Mouse (Mus musculus) limb, embryonic 13.5 days (tissue): Measurements from ENCODE around the gene Zfp605. TPM values are rescaled to one million over a fixed set of nuclear protein-coding genes. Genes with fewer than 3 reads are reported as not detected.
"Not testable (repeated sequence)": the region's sequence is repeated elsewhere in the genome, so short reads cannot be mapped to it uniquely, and the experiment has no call there.

Source experiments
- ATAC-seq: fragments of 200-750 bp; cut with Nextera tagmentation; 2 replicates; pipeline ENCODE4 v1.8.0; 2017; ENCODE audit warnings: low read depth, moderate number of reproducible peaks, moderate TSS enrichment; ENCODE audit not compliant: low FRiP score
- H3K27ac ChIP-seq: fragments of 300-500 bp; sonication (generic); 2 replicates; pipeline ENCODE4 v1.5.1; 2015; ENCODE audit warnings: inconsistent platforms, mild to moderate bottlenecking, moderate library complexity
- H3K27me3 ChIP-seq: fragments of 300-500 bp; sonication (generic); 2 replicates; pipeline ENCODE4 v1.6.1; 2015; ENCODE audit warnings: mild to moderate bottlenecking, inconsistent platforms
- H3K36me3 ChIP-seq: fragments of 300-500 bp; sonication (generic); 2 replicates; pipeline ENCODE4 v1.6.1; 2015; ENCODE audit warnings: inconsistent platforms, mild to moderate bottlenecking, moderate library complexity
- H3K4me1 ChIP-seq: fragments of 300-500 bp; sonication (generic); 2 replicates; pipeline ENCODE4 v1.6.1; 2015; ENCODE audit warnings: inconsistent platforms
- H3K4me2 ChIP-seq: fragments of 300-500 bp; sonication (generic); replicated peaks from 2 replicates; pipeline ENCODE4 v1.6.1; 2015; ENCODE audit warnings: inconsistent platforms, mild to moderate bottlenecking, moderate library complexity
- H3K4me3 ChIP-seq: fragments of 300-500 bp; sonication (generic); 2 replicates; pipeline ENCODE4 v1.5.1; 2015; ENCODE audit warnings: moderate library complexity, mild to moderate bottlenecking, inconsistent platforms
- H3K9ac ChIP-seq: fragments of 300-500 bp; sonication (generic); 2 replicates; pipeline ENCODE4 v1.6.1; 2015; ENCODE audit warnings: mild to moderate bottlenecking, inconsistent platforms
- H3K9me3 ChIP-seq: fragments of 300-500 bp; sonication (generic); 2 replicates; pipeline ENCODE4 v1.6.1; 2016; ENCODE audit warnings: inconsistent platforms
- WGBS: fragments of 180-500 bp; shearing (Covaris S2); methylation state at CpG from one replicate; pipeline ENCODE4 v1.1.7; 2015; 5-methylcytosine and 5-hydroxymethylcytosine counted together
- polyA plus RNA-seq: library from polyadenylated mRNA; unstranded; fragments of >200 nt; fragmentation: Nextera tagmentation; extraction: Ambion mirVana; gene quantifications from 2 replicates; pipeline ENCODE4 v1.2.1, GENCODE M21; 2015

The Zfp605 gene
- 5.3 and 5.7 TPM in 2 replicates for polyA plus RNA-seq

DNA sequence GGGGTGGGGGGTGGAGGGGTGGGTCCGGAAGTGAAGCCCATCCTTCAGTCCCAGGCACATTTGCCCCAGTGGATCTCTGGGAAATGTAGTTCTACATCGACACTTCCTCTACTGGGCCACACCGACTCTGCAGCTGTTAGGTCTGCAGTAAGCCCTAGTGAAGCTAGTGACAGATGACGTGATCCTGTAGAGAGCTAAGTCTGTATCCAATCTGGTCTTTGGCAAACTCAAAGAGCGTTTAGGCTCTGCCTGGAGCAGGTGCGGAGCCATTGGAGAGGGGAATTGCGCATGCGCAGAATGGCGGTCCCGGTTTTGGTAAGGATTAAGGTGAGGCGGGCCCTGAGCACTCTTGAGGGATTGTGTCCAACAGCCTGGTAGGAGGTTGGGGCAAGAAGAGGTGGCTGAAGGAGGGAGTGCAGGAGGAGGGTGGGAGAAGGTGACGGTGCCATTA lies at the start of gene Zfp605:
Gene Zfp605 (plus strand): TSS at position 102 of the 451 bp plus-strand sequence.
- H3K27me3 ChIP-seq, result no peaks in the 10 kb centered on the region
- H3K9ac ChIP-seq, result peak within 1 kb of the TSS; percentile 60
- peaks cover 16% of the 10 kb centered on the region for H3K4me1 ChIP-seq
- H3K36me3 ChIP-seq, result peaks cover 30% of the 10 kb centered on the region
- peak within 1 kb of the TSS; percentile 50 for H3K4me3 ChIP-seq
- WGBS, result under 1% methylated on average over 12 of the region's 12 CpGs
- H3K27ac ChIP-seq, result peak within 1 kb of the TSS; percentile 70
- 0 out of 2 replicates have a peak, but pooled peaks cover 5% of the 10 kb centered on the region for H3K9me3 ChIP-seq
- H3K4me2 ChIP-seq, result peak within 1 kb of the TSS; percentile 65
- peak; percentile 54 for ATAC-seq

DNA sequence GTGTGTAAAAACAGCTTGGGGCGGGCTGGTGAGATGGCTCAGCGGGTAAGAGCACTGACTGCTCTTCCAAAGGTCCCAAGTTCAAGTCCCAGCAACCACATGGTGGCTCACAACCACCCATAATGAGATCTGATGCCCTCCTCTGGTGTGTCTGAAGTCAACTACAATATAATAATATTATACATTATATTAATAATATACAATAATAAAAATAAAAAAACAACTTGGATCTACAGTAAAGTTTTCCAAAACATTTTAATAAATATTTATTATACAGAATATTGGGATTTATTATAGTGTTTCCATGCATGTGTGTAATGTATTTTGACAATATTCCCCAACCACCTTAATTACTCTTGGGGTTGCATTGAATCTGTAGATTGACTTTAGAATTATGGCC lies 37.5 kb upstream of the Zfp605 start, which contains the start of gene Gm17655:
Gene Gm17655 (minus strand): TSS at position 101 of the 400 bp plus-strand sequence.
- not testable (repeated sequence) for H3K4me2 ChIP-seq, H3K4me3 ChIP-seq, H3K36me3 ChIP-seq, H3K27ac ChIP-seq, H3K27me3 ChIP-seq, H3K4me1 ChIP-seq, ATAC-seq, H3K9ac ChIP-seq
- whole genome bisulfite sequencing, result 84% methylated on average over 2 of the region's 2 CpGs
- H3K9me3 ChIP-seq, result peaks cover 27% of the 10 kb centered on the region

- H3K9ac ChIP-seq, result no peak overlapping the region
- H3K9me3 ChIP-seq, result peaks cover 27% of the 10 kb centered on the region
- no peak overlapping the region for H3K27ac ChIP-seq
- WGBS, result 80% methylated on average over 4 of the region's 4 CpGs
- no peak overlapping the region for H3K4me3 ChIP-seq
- H3K36me3 ChIP-seq, result peaks cover 9% of the 10 kb centered on the region
- H3K27me3 ChIP-seq, result no peaks in the 10 kb centered on the region
- H3K4me1 ChIP-seq, result no peaks in the 10 kb centered on the region
- H3K4me2 ChIP-seq, result no peak overlapping the region
- ATAC-seq, result no peak
These were observed 26.9 kb upstream of the Zfp605 start for GRCm38 (mm10) chr5:110082961-110083360.

DNA sequence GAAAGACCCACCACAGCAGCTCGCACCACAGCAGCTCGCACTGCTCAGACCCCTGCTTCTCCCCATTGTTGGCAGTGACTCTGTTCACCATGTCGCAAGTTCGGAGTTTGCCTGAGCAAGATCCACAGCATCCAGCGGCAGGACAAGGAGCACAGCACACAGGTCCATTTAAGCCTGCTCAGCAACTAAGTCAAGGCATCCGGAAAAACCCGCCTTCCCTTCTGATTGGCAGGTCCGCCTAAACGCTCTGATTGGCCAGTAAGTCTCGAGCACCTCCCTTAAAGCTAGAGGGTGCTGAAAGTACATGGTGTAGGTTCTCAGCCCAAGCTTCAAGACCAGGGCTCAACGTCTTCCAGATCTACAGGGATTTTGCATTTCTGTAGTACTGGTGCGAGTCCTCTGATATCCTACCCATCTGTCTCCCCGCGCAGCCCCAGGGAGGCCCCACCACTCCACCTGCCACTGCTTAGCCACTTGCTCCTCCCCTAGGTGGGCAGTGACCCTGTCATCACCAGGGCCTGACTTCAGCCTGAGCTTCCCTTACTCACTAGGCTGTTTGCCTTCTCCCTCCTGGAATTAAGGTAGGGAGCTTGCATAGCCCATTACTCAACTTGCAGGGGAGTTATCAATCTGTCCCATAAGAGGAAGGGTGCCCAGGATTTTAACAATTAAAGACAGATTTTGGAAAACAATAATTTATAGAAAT lies 23.6 kb upstream of the Zfp605 start:
- Histone ChIP-seq H3K9me3 (peaks cover 8% of the 10 kb centered on the region; the same call in 1 of the 2 replicates), H3K27me3 (no peaks in the 10 kb centered on the region), H3K4me2 (no peak overlapping the region), H3K4me3 (no peak overlapping the region), H3K36me3 (no peaks in the 10 kb centered on the region), H3K9ac (no peak overlapping the region), H3K4me1 (no peaks in the 10 kb centered on the region), H3K27ac (no peak overlapping the region)
- no peak for ATAC-seq
- WGBS, result 29% methylated on average over 14 of the region's 14 CpGs

DNA sequence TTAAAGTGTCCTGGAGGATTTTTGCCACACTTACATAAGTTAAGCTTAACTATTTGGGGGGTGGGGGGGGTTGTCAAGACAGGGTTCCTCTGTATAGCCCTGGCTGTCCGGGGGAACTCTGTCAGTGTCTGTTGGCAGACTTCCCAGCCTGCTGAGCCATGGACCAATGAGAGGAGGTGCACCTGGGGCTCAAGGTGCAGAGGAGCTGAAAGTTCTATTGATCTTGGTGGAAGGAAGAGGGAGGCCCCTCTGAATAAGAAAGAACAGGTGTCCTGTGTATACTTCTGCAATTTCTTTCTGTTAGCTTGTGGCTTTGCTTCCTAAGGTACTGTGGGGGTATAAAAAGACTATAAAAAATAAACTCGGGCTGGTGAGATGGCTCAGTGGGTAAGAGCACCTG lies 18.3 kb upstream of the Zfp605 start:
- no peaks in the 10 kb centered on the region for H3K36me3 ChIP-seq
- H3K4me3 ChIP-seq, result no peak overlapping the region
- H3K4me2 ChIP-seq, result no peak overlapping the region
- WGBS, result 59% methylated on average over 2 of the region's 2 CpGs
- H3K9me3 ChIP-seq, result no peaks in the 10 kb centered on the region
- ATAC-seq, result no peak
- peaks cover 5% of the 10 kb centered on the region; the same call in 1 of the 2 replicates for H3K4me1 ChIP-seq
- H3K9ac ChIP-seq, result no peak overlapping the region
- no peaks in the 10 kb centered on the region for H3K27me3 ChIP-seq
- no peak overlapping the region for H3K27ac ChIP-seq

GRCm38 (mm10) chr5:110094030-110094846 lies 15.7 kb upstream of the Zfp605 start, which contains the start of gene Gm35315:
Gene Gm35315 (minus strand): TSS chr5:110094420.
- WGBS, result 2% methylated on average over 25 of the region's 25 CpGs
- Histone ChIP-seq H3K4me3 (peak within 1 kb of the TSS; percentile 50), H3K9ac (peak within 1 kb of the TSS; percentile 62), H3K27me3 (no peaks in the 10 kb centered on the region), H3K27ac (no peak within 1 kb of the TSS; the same call in 1 of the 2 replicates), H3K4me2 (peak within 1 kb of the TSS; percentile 74), H3K36me3 (no peaks in the 10 kb centered on the region), H3K9me3 (no peaks in the 10 kb centered on the region), H3K4me1 (peaks cover 5% of the 10 kb centered on the region; the same call in 1 of the 2 replicates)
- peak; percentile 96 for ATAC-seq

GRCm38 (mm10) chr5:110094847-110095213 lies 15.1 kb upstream of the Zfp605 start:
- Histone ChIP-seq H3K27me3 (no peaks in the 10 kb centered on the region), H3K4me2 (peak overlapping the region; percentile 74), H3K36me3 (no peaks in the 10 kb centered on the region), H3K9ac (peak overlapping the region; percentile 35), H3K27ac (no peak overlapping the region), H3K4me3 (peak overlapping the region; percentile 50), H3K4me1 (peaks cover 5% of the 10 kb centered on the region; the same call in 1 of the 2 replicates), H3K9me3 (no peaks in the 10 kb centered on the region)
- 14% methylated on average over 4 of the region's 4 CpGs for WGBS
- 0 out of 2 replicates have a peak, but pooled peaks have one; percentile 0 for ATAC-seq

DNA sequence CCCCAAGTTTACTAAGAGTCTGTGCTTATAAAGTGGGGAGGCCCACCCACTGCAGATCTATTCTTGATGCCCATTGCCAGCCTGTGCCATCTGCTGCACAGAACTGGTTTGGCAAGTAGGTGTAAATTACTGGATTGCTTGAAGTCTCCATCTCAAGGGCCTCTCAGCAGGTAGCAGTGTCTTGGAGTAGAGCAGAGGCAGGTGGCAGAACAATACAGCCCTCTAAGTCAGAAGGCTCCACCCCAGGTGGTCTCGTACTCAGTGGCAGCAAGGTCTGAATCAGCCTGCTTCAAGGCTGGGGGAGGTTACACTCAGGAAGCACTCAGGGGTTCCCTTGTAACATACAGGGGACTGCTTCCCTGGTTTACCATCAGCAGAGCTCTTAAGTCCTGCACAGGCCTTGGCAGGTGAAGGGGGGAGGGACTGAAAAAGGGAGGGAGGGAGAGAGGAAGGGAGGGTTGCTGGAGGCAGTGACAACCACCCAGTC lies 10.9 kb upstream of the Zfp605 start:
- ATAC-seq, result no peak
- H3K27ac ChIP-seq, result no peak overlapping the region
- H3K9ac ChIP-seq, result no peak overlapping the region
- peaks cover 17% of the 10 kb centered on the region for H3K36me3 ChIP-seq
- 26% methylated on average over 1 of the region's 1 CpGs for WGBS
- H3K27me3 ChIP-seq, result peaks cover 12% of the 10 kb centered on the region
- H3K4me3 ChIP-seq, result no peak overlapping the region
- H3K4me2 ChIP-seq, result no peak overlapping the region
- no peaks in the 10 kb centered on the region for H3K9me3 ChIP-seq
- H3K4me1 ChIP-seq, result peaks cover 20% of the 10 kb centered on the region

DNA sequence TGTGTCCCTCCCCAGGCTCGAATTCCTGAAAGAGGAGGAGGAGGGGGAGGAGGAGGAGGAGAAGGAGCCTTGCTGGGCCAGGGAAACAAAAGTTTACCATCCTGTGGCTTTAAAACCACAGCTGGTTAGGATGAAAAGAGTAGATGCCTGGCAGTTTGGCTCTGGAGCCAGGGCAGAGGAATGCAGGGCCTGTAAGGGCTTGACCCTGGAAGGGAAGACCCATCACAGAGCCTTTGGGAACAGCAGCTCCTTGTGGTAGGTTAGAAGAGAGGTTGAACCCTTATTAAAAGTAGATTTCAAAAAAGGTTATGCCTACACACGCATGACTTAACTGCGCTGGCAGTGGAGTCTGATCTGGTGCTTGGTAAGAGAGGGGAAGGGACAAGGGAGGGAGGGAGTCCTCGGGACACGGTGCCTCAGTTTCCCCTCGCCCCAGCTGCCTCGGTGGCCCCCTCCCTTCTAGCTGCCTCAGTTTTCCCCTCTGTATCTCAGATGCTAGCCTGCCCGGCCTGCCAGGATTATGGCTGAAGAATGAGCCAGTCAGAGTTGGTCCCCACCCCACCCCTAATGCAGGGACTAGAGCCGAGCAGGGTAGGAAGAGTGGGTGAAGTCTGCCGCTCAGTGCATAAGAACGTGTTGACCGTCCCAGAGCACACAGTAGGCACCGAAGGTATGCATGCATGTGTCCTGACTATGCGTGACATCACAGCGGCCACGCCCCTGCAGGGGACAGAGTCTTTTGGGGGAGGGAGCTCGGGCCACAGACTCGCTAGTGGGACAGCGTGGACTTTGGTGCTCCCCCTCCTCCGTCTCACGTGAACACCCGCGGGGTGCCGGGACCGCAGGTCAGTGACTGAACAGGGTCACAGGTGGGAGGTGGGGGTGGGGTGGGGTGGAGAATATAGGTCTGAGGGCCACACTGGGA lies 10.0 kb upstream of the Zfp605 start, which contains the start of gene Plcxd1:
Gene Plcxd1 (plus strand): TSS at position 314 of the 925 bp plus-strand sequence.
- 7% methylated on average over 25 of the region's 25 CpGs for WGBS
- Histone ChIP-seq H3K4me3 (peak within 1 kb of the TSS; percentile 42), H3K4me2 (peak within 1 kb of the TSS; percentile 76), H3K27ac (no peak within 1 kb of the TSS), H3K27me3 (peaks cover 12% of the 10 kb centered on the region), H3K4me1 (peaks cover 15% of the 10 kb centered on the region), H3K36me3 (peaks cover 26% of the 10 kb centered on the region), H3K9ac (no peak within 1 kb of the TSS), H3K9me3 (no peaks in the 10 kb centered on the region)
- ATAC-seq, result peak; percentile 16; the same call in 1 of the 2 replicates

- Histone ChIP-seq H3K9ac (peak overlapping the region; percentile 35; the same call in 1 of the 2 replicates), H3K36me3 (peaks cover 38% of the 10 kb centered on the region), H3K27ac (no peak overlapping the region), H3K4me1 (peaks cover 17% of the 10 kb centered on the region), H3K4me3 (peak overlapping the region; percentile 42), H3K27me3 (peaks cover 12% of the 10 kb centered on the region), H3K4me2 (peak overlapping the region; percentile 76), H3K9me3 (no peaks in the 10 kb centered on the region)
- 2% methylated on average over 36 of the region's 37 CpGs for WGBS
- peak; percentile 13 for ATAC-seq
These were observed 8.8 kb upstream of the Zfp605 start for GRCm38 (mm10) chr5:110100921-110101631.
